Mouse (Mus musculus): Measurements from ENCODE around the gene D430041D05Rik. TPM values are rescaled to one million over a fixed set of nuclear protein-coding genes. Genes with fewer than 3 reads are reported as not detected.

D430041D05Rik gene
- polyA plus RNA-seq, 1 experiment from 2014 or later = 0.25 TPM

GRCm38 (mm10) chr2:104430566-104430965 lies 19.8 kb upstream of the D430041D05Rik start:
- 95% methylated on average over 5 of the region's 5 CpGs for WGBS
- no peak overlapping the region for H3K9ac ChIP-seq
- peaks cover 25% of the 10 kb centered on the region for H3K36me3 ChIP-seq
- ATAC-seq = no peak
- no peaks in the 10 kb centered on the region for H3K4me1 ChIP-seq (replicated peaks)
- H3K9me3 ChIP-seq = no peaks in the 10 kb centered on the region
- no peak overlapping the region for H3K4me3 ChIP-seq (replicated peaks)
- no peaks in the 10 kb centered on the region for H3K27me3 ChIP-seq (replicated peaks)
- no peak overlapping the region for H3K4me2 ChIP-seq (replicated peaks)
- H3K27ac ChIP-seq = no peak overlapping the region

GRCm38 (mm10) chr2:104426112-104426511 lies 15.3 kb upstream of the D430041D05Rik start:
- no peak overlapping the region for H3K4me3 ChIP-seq (replicated peaks)
- no peak for ATAC-seq
- no peaks in the 10 kb centered on the region for H3K4me1 ChIP-seq (replicated peaks)
- H3K27me3 ChIP-seq (replicated peaks) = no peaks in the 10 kb centered on the region
- 81% methylated on average over 3 of the region's 3 CpGs for WGBS
- H3K9me3 ChIP-seq = no peaks in the 10 kb centered on the region
- H3K27ac ChIP-seq = no peak overlapping the region
- no peak overlapping the region for H3K9ac ChIP-seq
- H3K4me2 ChIP-seq (replicated peaks) = no peak overlapping the region
- H3K36me3 ChIP-seq = 0 out of 2 replicates have a peak, but pooled peaks cover 8% of the 10 kb centered on the region

GRCm38 (mm10) chr2:104422230-104422629 lies 11.4 kb upstream of the D430041D05Rik start:
- H3K4me1 ChIP-seq (replicated peaks) = no peaks in the 10 kb centered on the region
- H3K4me2 ChIP-seq (replicated peaks) = no peak overlapping the region
- H3K27ac ChIP-seq = no peak overlapping the region
- ATAC-seq = no peak
- no peaks in the 10 kb centered on the region for H3K27me3 ChIP-seq (replicated peaks)
- H3K4me3 ChIP-seq (replicated peaks) = no peak overlapping the region
- no peak overlapping the region for H3K9ac ChIP-seq
- H3K36me3 ChIP-seq = no peaks in the 10 kb centered on the region
- WGBS = 9% methylated on average over 1 of the region's 1 CpGs
- no peaks in the 10 kb centered on the region for H3K9me3 ChIP-seq

- H3K4me3 ChIP-seq (replicated peaks) = no peak overlapping the region
- no peaks in the 10 kb centered on the region for H3K4me1 ChIP-seq (replicated peaks)
- WGBS = 75% methylated on average over 4 of the region's 4 CpGs
- no peak for ATAC-seq
- H3K36me3 ChIP-seq = no peaks in the 10 kb centered on the region
- no peaks in the 10 kb centered on the region for H3K27me3 ChIP-seq (replicated peaks)
- H3K27ac ChIP-seq = no peak overlapping the region
- no peaks in the 10 kb centered on the region for H3K9me3 ChIP-seq
- no peak overlapping the region for H3K9ac ChIP-seq
- no peak overlapping the region for H3K4me2 ChIP-seq (replicated peaks)
Observed at GRCm38 (mm10) chr2:104420805-104421204, 10.0 kb upstream of the D430041D05Rik start.

GRCm38 (mm10) chr2:104419999-104420398 lies 9.2 kb upstream of the D430041D05Rik start:
- Histone ChIP-seq H3K9me3 (no peaks in the 10 kb centered on the region), H3K36me3 (no peaks in the 10 kb centered on the region), H3K27ac (no peak overlapping the region), H3K4me1 (replicated peaks) (no peaks in the 10 kb centered on the region), H3K4me2 (replicated peaks) (no peak overlapping the region), H3K27me3 (replicated peaks) (no peaks in the 10 kb centered on the region), H3K9ac (no peak overlapping the region), H3K4me3 (replicated peaks) (no peak overlapping the region)
- no peak for ATAC-seq
- 78% methylated on average over 1 of the region's 1 CpGs for WGBS

GRCm38 (mm10) chr2:104419411-104419810 lies 8.6 kb upstream of the D430041D05Rik start:
- Histone ChIP-seq H3K36me3 (no peaks in the 10 kb centered on the region), H3K9me3 (no peaks in the 10 kb centered on the region), H3K4me3 (replicated peaks) (no peak overlapping the region), H3K9ac (no peak overlapping the region), H3K27ac (no peak overlapping the region), H3K27me3 (replicated peaks) (no peaks in the 10 kb centered on the region), H3K4me1 (replicated peaks) (no peaks in the 10 kb centered on the region), H3K4me2 (replicated peaks) (no peak overlapping the region)
- ATAC-seq = no peak
- WGBS = 81% methylated on average over 2 of the region's 2 CpGs

- H3K36me3 ChIP-seq = no peaks in the 10 kb centered on the region
- peaks cover 10% of the 10 kb centered on the region; the same call in 1 of the 2 replicates for H3K4me1 ChIP-seq (replicated peaks)
- H3K9ac ChIP-seq = no peak overlapping the region
- 73% methylated on average over 3 of the region's 3 CpGs for WGBS
- no peak overlapping the region for H3K27ac ChIP-seq
- ATAC-seq = no peak
- no peak overlapping the region for H3K4me2 ChIP-seq (replicated peaks)
- H3K9me3 ChIP-seq = no peaks in the 10 kb centered on the region
- no peak overlapping the region for H3K4me3 ChIP-seq (replicated peaks)
- H3K27me3 ChIP-seq (replicated peaks) = peaks cover 37% of the 10 kb centered on the region
Observed at GRCm38 (mm10) chr2:104413011-104413410, 2.2 kb upstream of the D430041D05Rik start.

- no peaks in the 10 kb centered on the region for H3K36me3 ChIP-seq
- no peak overlapping the region for H3K9ac ChIP-seq
- H3K4me2 ChIP-seq (replicated peaks) = no peak overlapping the region
- H3K9me3 ChIP-seq = no peaks in the 10 kb centered on the region
- peaks cover 42% of the 10 kb centered on the region for H3K27me3 ChIP-seq (replicated peaks)
- 49% methylated on average over 4 of the region's 4 CpGs for WGBS
- H3K4me1 ChIP-seq (replicated peaks) = peaks cover 10% of the 10 kb centered on the region; the same call in 1 of the 2 replicates
- no peak overlapping the region for H3K27ac ChIP-seq
- H3K4me3 ChIP-seq (replicated peaks) = no peak overlapping the region
- no peak for ATAC-seq
Observed at GRCm38 (mm10) chr2:104412496-104412895, 1.7 kb upstream of the D430041D05Rik start.

- Histone ChIP-seq H3K4me2 (replicated peaks) (no peak overlapping the region), H3K4me3 (replicated peaks) (no peak overlapping the region), H3K4me1 (replicated peaks) (peaks cover 10% of the 10 kb centered on the region; the same call in 1 of the 2 replicates), H3K36me3 (no peaks in the 10 kb centered on the region), H3K9me3 (no peaks in the 10 kb centered on the region), H3K27ac (no peak overlapping the region), H3K27me3 (replicated peaks) (peaks cover 48% of the 10 kb centered on the region), H3K9ac (no peak overlapping the region)
- 83% methylated on average over 7 of the region's 7 CpGs for WGBS
- ATAC-seq = no peak
Observed at GRCm38 (mm10) chr2:104411806-104412205, 993 bp upstream of the D430041D05Rik start.

- no peaks in the 10 kb centered on the region for H3K9me3 ChIP-seq
- peaks cover 10% of the 10 kb centered on the region; the same call in 1 of the 2 replicates for H3K4me1 ChIP-seq (replicated peaks)
- H3K4me3 ChIP-seq (replicated peaks) = peak overlapping the region; percentile 59
- peak overlapping the region; percentile 100 for H3K4me2 ChIP-seq (replicated peaks)
- peak overlapping the region; percentile 55 for H3K9ac ChIP-seq
- WGBS = under 1% methylated on average over 107 of the region's 111 CpGs
- H3K27ac ChIP-seq = no peak overlapping the region
- ATAC-seq = peak; percentile 82
- H3K36me3 ChIP-seq = no peaks in the 10 kb centered on the region
- peaks cover 58% of the 10 kb centered on the region for H3K27me3 ChIP-seq (replicated peaks)
Observed at GRCm38 (mm10) chr2:104409851-104410821, 677 bp downstream of the D430041D05Rik start.

GRCm38 (mm10) chr2:104408351-104408750 lies 2.5 kb downstream of the D430041D05Rik start:
- H3K27ac ChIP-seq = no peak overlapping the region
- ATAC-seq = no peak
- no peak overlapping the region for H3K4me2 ChIP-seq (replicated peaks)
- H3K9me3 ChIP-seq = no peaks in the 10 kb centered on the region
- H3K27me3 ChIP-seq (replicated peaks) = peaks cover 58% of the 10 kb centered on the region
- H3K4me3 ChIP-seq (replicated peaks) = no peak overlapping the region
- H3K36me3 ChIP-seq = no peaks in the 10 kb centered on the region
- peaks cover 10% of the 10 kb centered on the region; the same call in 1 of the 2 replicates for H3K4me1 ChIP-seq (replicated peaks)
- H3K9ac ChIP-seq = no peak overlapping the region
- 85% methylated on average over 7 of the region's 7 CpGs for WGBS

GRCm38 (mm10) chr2:104407913-104408312 lies 2.9 kb downstream of the D430041D05Rik start:
- ATAC-seq = no peak
- peaks cover 10% of the 10 kb centered on the region; the same call in 1 of the 2 replicates for H3K4me1 ChIP-seq (replicated peaks)
- H3K36me3 ChIP-seq = no peaks in the 10 kb centered on the region
- no peak overlapping the region for H3K27ac ChIP-seq
- H3K4me2 ChIP-seq (replicated peaks) = no peak overlapping the region
- H3K9ac ChIP-seq = no peak overlapping the region
- H3K4me3 ChIP-seq (replicated peaks) = no peak overlapping the region
- 62% methylated on average over 4 of the region's 4 CpGs for WGBS
- H3K9me3 ChIP-seq = no peaks in the 10 kb centered on the region
- H3K27me3 ChIP-seq (replicated peaks) = peaks cover 58% of the 10 kb centered on the region
